Mouse (Mus musculus) E14TG2a.4 (cell line): ENCODE data around the gene Ddx5.

Experiments used
- H3K27me3 ChIP-seq: 2 replicates; pipeline ENCODE4 v1.6.1; 2014; ENCODE audit warnings: low read length, control low read depth; ENCODE audit not compliant: insufficient read depth
- H3K36me3 ChIP-seq: 2 replicates; pipeline ENCODE4 v1.6.1; 2014; ENCODE audit warnings: low read length, control low read depth; ENCODE audit not compliant: insufficient read depth
- H3K4me1 ChIP-seq: replicated peaks from 2 replicates; pipeline ENCODE4 v1.6.1; 2014; ENCODE audit warnings: low read depth, low read length, control low read depth
- H3K4me3 ChIP-seq: replicated peaks from 2 replicates; pipeline ENCODE4 v1.5.1; 2014; ENCODE audit warnings: mild to moderate bottlenecking, low read length
- H3K9me3 ChIP-seq: 2 replicates; pipeline ENCODE4 v1.6.1; 2014; ENCODE audit warnings: low read length, control low read depth
- CTCF ChIP-seq: conservative IDR thresholded peaks from 2 replicates; pipeline ENCODE4 v1.5.1; 2014; ENCODE audit warnings: low read length
- NANOG ChIP-seq: IDR thresholded peaks from 2 replicates; pipeline ENCODE4 v1.6.1; 2014; ENCODE audit warnings: borderline replicate concordance, low read length, mixed read lengths
- POU5F1 ChIP-seq: IDR thresholded peaks from 2 replicates; pipeline ENCODE4 v1.6.1; 2014; ENCODE audit warnings: low read length, borderline replicate concordance

The Ddx5 gene

DNA sequence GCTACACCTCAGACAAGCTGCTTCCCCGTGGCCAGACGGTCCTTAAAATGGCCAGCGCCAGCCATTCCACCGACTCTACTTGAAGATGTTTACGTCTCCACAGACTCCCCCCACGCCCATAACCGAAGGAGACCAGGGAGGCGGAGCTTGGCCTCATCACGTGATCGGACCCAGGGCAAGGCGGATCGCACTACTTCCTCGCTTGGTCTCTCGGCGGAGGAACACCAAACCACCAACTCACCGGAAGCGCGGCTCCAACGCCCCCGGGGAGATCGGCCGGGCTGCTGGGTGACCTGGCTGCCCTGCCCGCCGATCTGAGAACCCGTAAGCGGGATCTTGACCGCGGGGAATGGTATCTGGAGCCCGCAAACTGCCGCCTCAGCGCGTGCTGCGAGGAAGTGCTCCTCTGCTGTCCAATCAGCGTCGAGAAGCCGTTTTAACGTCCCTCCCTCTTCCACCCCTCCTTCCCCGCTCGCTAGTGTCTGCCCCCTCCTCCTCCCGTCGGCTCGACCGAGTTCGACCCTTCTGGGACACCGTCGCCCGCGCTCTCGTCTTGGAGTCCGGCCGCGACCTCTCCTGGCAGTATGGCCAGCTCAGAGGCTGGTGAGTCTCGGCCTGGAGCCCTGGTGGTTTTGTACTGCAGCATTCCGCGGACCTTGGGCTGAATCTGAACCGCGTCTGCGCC lies at the start of gene Ddx5, which contains the start of gene Cep95:
TSS of gene Ddx5 (minus strand) at position 411 of the 685 bp plus-strand sequence.
TSS of gene Cep95 (plus strand) at position 478 of the 685 bp plus-strand sequence.
- Histone ChIP-seq H3K4me3 (peak within 1 kb of the TSS; percentile 96), H3K36me3 (peaks cover 52% of the 10 kb centered on the region), H3K4me1 (peaks cover 40% of the 10 kb centered on the region), H3K9me3 (no peaks in the 10 kb centered on the region), H3K27me3 (no peaks in the 10 kb centered on the region)
- no peak for TF ChIP-seq CTCF
- TF ChIP-seq NANOG, result no peak
- no peak for TF ChIP-seq POU5F1

GRCm38 (mm10) chr11:106828079-106828478 lies 39.1 kb upstream of the Ddx5 start:
- no peaks in the 10 kb centered on the region for H3K9me3 ChIP-seq
- TF ChIP-seq CTCF (no peak), POU5F1 (no peak), NANOG (no peak)

DNA sequence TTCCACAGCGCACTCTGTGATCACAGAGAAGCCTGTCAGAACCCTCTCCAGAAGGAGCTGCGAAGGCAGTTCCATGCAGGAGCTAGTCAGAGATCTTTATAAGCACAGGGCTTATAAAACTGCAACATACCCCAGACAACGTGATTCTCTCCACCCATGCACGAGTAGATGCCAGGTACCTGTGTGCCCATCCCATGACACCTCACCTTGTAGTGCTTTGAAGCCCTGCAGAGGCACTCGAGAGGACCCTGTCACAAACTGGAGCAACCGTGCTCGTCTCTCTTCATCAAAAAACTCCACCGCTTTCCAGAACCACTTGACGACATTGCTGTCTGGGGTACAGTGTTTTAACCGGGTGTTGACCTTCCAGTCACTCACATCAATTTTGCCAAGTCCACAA lies 35.4 kb upstream of the Ddx5 start:
- Histone ChIP-seq H3K36me3 (peaks cover 74% of the 10 kb centered on the region), H3K4me1 (peaks cover 3% of the 10 kb centered on the region; the same call in 1 of the 2 replicates), H3K4me3 (no peak overlapping the region), H3K27me3 (no peaks in the 10 kb centered on the region), H3K9me3 (no peaks in the 10 kb centered on the region)
- no peak for TF ChIP-seq NANOG
- TF ChIP-seq POU5F1, result no peak
- no peak for TF ChIP-seq CTCF

More at GRCm38 (mm10) chr11:106828079-106828478, 39.1 kb upstream of the Ddx5 start:
- H3K4me3 ChIP-seq, result no peak overlapping the region
- H3K4me1 ChIP-seq, result no peaks in the 10 kb centered on the region
- H3K27me3 ChIP-seq, result no peaks in the 10 kb centered on the region
- peaks cover 65% of the 10 kb centered on the region for H3K36me3 ChIP-seq

- TF ChIP-seq POU5F1 (no peak), CTCF (no peak), NANOG (no peak)
- H3K36me3 ChIP-seq, result peaks cover 79% of the 10 kb centered on the region
- no peaks in the 10 kb centered on the region for H3K9me3 ChIP-seq
- H3K4me1 ChIP-seq, result peaks cover 3% of the 10 kb centered on the region; the same call in 1 of the 2 replicates
- no peaks in the 10 kb centered on the region for H3K27me3 ChIP-seq
- H3K4me3 ChIP-seq, result no peak overlapping the region
These were observed 34.8 kb upstream of the Ddx5 start for GRCm38 (mm10) chr11:106823741-106824140.

DNA sequence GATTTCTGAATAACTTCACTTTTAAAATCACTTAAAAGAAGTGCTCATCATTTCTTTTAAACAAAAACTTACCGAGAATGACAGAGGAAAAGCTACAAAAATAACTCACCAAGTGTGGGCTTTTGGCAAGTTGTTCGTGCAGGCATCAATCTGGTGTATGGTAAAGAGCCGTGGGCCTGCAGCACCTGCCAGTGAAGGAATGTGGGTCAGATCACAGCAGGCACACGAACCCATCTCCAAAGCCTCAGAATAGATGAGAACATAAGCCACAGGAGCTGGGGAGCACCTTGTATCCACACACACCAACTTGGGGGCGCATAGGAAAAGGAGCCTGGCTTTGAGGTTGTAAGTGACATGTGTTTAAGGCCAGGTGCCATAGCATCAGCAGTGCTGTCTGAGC lies 33.9 kb upstream of the Ddx5 start:
- TF ChIP-seq POU5F1, result no peak
- TF ChIP-seq NANOG, result no peak
- no peak for TF ChIP-seq CTCF
- Histone ChIP-seq H3K4me3 (no peak overlapping the region), H3K9me3 (no peaks in the 10 kb centered on the region), H3K4me1 (peaks cover 3% of the 10 kb centered on the region; the same call in 1 of the 2 replicates), H3K27me3 (no peaks in the 10 kb centered on the region), H3K36me3 (peaks cover 79% of the 10 kb centered on the region)

- H3K4me1 ChIP-seq, result peaks cover 3% of the 10 kb centered on the region; the same call in 1 of the 2 replicates
- no peak overlapping the region for H3K4me3 ChIP-seq
- no peaks in the 10 kb centered on the region for H3K27me3 ChIP-seq
- TF ChIP-seq CTCF, result no peak
- no peak for TF ChIP-seq POU5F1
- no peak for TF ChIP-seq NANOG
- H3K36me3 ChIP-seq, result peaks cover 80% of the 10 kb centered on the region
- H3K9me3 ChIP-seq, result no peaks in the 10 kb centered on the region
These were observed 33.5 kb upstream of the Ddx5 start for GRCm38 (mm10) chr11:106822491-106822890.

- H3K36me3 ChIP-seq, result peaks cover 86% of the 10 kb centered on the region
- no peaks in the 10 kb centered on the region for H3K27me3 ChIP-seq
- H3K4me1 ChIP-seq, result peaks cover 3% of the 10 kb centered on the region; the same call in 1 of the 2 replicates
- no peaks in the 10 kb centered on the region for H3K9me3 ChIP-seq
- H3K4me3 ChIP-seq, result no peak overlapping the region
- TF ChIP-seq POU5F1, result no peak
These were observed 32.4 kb upstream of the Ddx5 start for GRCm38 (mm10) chr11:106821397-106821796.

GRCm38 (mm10) chr11:106820972-106821371 lies 32.0 kb upstream of the Ddx5 start:
- Histone ChIP-seq H3K36me3 (peaks cover 87% of the 10 kb centered on the region), H3K27me3 (no peaks in the 10 kb centered on the region), H3K9me3 (no peaks in the 10 kb centered on the region), H3K4me3 (no peak overlapping the region), H3K4me1 (peaks cover 3% of the 10 kb centered on the region; the same call in 1 of the 2 replicates)
- no peak for TF ChIP-seq NANOG
- no peak for TF ChIP-seq CTCF

DNA sequence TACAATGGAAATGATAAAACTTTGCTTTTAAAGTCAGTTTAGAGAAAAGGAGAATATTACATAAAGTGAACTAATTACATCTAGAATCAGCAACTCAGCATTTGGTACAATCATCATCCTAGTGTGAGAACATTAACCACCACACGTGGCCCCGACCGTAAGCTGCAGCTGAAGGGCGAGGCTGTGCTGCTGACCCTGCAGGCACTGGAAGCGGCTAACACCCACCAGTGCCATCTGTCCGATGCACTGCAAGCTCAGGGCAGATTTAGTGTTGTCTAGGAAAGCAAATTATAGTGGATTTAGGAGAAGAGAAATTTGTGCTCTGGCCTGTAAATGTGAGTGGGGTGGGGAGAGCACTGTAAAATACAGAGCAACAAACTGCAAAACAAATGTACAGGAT lies 31.3 kb upstream of the Ddx5 start:
- Histone ChIP-seq H3K36me3 (peaks cover 91% of the 10 kb centered on the region), H3K9me3 (no peaks in the 10 kb centered on the region), H3K4me1 (peaks cover 6% of the 10 kb centered on the region), H3K27me3 (no peaks in the 10 kb centered on the region), H3K4me3 (no peak overlapping the region)
- TF ChIP-seq NANOG (no peak), POU5F1 (no peak), CTCF (no peak)
